Mouse (Mus musculus) ES-CJ7 (cell line): Measurements from ENCODE around the gene Gm5773.
A peak's percentile ranks its signal among the peaks of the same experiment; 100 is the strongest.
"Not testable (repeated sequence)": the region's sequence is repeated elsewhere in the genome, so short reads cannot be mapped to it uniquely, and the experiment has no call there.

Experiments
- DNase-seq: peaks from one replicate; pipeline ENCODE4 v3.0.0; 2011; ENCODE audit warnings: low read depth, low spot score

Gene Gm5773

GRCm38 (mm10) chr3:93772700-93773099 lies at the start of gene Gm5773:
Gene Gm5773, plus strand, starts transcription at chr3:93773000.
- DNase-seq, result not testable (repeated sequence)

GRCm38 (mm10) chr3:93745475-93745874 lies 27.3 kb upstream of the Gm5773 start:
- DNase-seq, result not testable (repeated sequence)

DNA sequence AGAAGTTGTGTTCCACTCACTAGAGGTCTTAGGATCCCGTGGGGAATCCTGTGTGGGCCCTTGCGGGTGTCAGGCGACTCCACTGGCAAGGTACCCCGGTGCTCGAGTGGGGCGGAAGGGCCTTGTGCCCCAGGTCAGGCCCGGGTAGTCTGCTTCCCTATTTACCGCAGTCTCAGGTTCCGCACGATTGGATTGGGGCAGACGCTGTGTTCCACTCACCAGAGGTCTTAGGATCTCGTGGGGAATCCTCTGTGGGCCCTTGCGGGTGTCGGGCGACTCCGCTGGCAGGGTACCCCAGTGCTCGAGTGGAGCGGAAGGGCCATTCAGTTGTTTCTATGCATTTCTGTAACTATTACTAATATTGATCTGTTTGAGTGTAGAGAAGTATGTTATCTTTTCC lies 18.8 kb upstream of the Gm5773 start:
- not testable (repeated sequence) for DNase-seq

- not testable (repeated sequence) for DNase-seq
Observed at GRCm38 (mm10) chr3:93796098-93796497, 23.3 kb downstream of the Gm5773 start, which contains the start of gene Tdpoz4. Gene Tdpoz4, plus strand, starts transcription at chr3:93796398.

DNA sequence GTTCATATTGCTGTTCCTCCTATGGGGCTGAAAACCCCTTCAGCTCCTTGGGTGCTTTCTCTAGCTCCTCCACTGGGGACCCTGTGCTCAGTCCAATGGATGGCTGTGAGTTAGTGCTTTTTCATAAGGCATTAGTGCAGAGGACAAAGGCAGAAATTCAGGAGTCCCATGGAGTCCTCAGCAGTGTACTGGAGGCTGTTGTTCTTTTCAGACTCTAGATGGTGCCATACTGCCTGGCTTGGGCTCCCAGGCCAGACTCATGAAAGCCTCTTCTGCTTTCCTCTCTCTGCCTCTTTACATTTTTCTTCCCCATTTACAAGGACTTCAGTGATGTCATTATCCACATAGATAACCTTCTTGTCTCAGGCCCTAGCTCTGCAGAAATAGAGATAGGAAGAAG lies 40.5 kb downstream of the Gm5773 start:
- peak; percentile 76 for DNase-seq
